Mouse (Mus musculus): ENCODE measurements around the gene Ice1.

DNA sequence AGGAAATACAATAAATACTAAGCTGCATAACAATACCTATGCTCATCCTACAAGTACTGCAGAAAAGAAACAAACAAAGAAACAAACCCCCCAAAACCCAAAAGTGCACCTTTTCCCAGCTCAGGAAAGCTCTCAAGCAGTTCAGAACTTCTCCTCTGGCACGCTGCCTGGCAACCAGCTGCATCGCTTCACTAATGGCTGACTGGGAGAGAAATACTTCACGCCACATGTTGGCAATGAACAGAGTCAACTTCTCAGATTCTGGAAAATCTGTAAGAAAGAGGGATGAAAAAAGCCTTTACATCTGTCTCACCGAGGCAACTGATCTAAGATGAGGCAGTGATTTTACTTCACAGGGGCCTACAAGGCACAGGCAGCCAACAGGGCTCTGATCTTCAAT lies 38.5 kb downstream of the Ice1 start:
- TF ChIP-seq CTCF (IDR thresholded peaks at IDR 0.05) (no peak), POLR2A (IDR thresholded peaks at IDR 0.05; ENCODE audit: insufficient read depth, low read depth, low read length) (no peak)
